Mouse (Mus musculus): ENCODE data around the gene Shf.

DNA sequence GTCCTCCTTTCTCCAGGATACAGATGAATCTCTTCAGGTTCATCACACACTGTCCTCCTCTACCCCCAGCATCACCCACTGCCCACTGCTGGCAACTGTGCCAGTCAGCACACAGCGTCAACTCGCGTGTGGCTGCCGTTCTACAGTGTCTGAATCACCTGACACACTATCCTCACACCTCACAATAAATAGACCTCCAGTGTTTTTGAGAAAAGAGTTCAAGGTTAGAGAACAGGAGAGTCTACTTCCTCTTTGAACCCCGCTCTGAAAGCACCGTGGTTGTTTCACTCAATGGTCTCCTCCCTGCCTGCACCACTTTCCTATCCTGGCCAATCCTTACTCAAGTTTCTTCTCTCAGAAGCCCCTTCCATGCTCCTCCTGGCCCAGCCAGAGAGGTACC lies 7.8 kb downstream of the Shf start:
- TF ChIP-seq CTCF (IDR thresholded peaks at IDR 0.05; ENCODE audit: low read depth, low read length): no peak
- TF ChIP-seq GATA1 (IDR thresholded peaks at IDR 0.05; ENCODE audit: borderline replicate concordance, low read length): no peak
